Mouse (Mus musculus) ZHBTc4 (cell line): ENCODE data around the gene D630045J12Rik.

Experiments
- DNase-seq: peaks from one replicate; pipeline ENCODE4 v3.0.0-alpha.2; 2011; ENCODE audit warnings: low read depth, low spot score

D630045J12Rik gene

GRCm38 (mm10) chr6:38194046-38194445, 59.8 kb downstream of the D630045J12Rik start:
- no peak for DNase-seq

DNA sequence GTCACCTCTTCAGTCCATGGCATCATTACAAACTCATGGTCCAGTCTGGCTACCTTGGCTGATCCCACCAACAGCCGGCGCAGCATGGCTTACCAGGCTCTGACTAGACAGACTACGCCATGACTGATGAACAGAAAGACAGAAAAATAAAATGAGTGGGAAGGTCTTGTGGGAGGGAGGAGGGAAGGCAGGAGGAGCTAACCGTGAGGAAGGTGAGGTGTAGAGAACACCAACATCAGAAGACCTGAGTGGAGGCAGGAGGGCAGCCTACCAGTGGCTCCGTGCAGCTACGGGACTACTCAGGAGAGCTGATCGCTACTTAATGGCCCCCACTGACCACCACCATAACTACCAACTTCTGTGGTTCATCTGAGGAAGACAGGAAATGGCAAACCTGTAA, 60.9 kb downstream of the D630045J12Rik start:
- DNase-seq: no peak

- DNase-seq: no peak
These were observed 67.4 kb downstream of the D630045J12Rik start for GRCm38 (mm10) chr6:38186312-38186950.

- DNase-seq: no peak
These were observed 69.0 kb downstream of the D630045J12Rik start for GRCm38 (mm10) chr6:38184791-38185190.

- no peak for DNase-seq
These were observed 72.0 kb downstream of the D630045J12Rik start for GRCm38 (mm10) chr6:38181756-38182318.

DNA sequence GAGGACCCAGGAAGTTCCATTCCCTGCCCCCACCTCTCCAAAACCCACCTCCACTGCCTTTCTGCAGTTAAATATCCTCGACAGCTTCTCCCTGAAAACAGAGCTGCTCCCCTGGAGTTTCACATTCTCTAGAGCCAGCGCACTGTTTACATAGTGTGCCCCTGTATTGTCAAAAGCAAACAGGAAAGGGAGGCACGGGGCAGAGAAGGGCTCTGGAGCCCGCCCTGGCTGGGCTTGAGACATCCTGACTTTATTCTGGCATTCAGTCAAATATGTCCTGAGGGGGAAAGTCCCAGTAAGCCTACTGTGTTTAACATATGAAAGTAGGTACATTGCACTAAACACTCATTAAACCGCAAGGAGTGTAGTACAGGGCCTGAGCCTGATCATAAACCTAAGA, 73.1 kb downstream of the D630045J12Rik start:
- DNase-seq: peak; percentile 29

- no peak for DNase-seq
These were observed 88.4 kb downstream of the D630045J12Rik start for GRCm38 (mm10) chr6:38165385-38165784.

GRCm38 (mm10) chr6:38164705-38165104, 89.1 kb downstream of the D630045J12Rik start:
- no peak for DNase-seq

- DNase-seq: no peak
These were observed 90.8 kb downstream of the D630045J12Rik start for GRCm38 (mm10) chr6:38162825-38163504.

DNA sequence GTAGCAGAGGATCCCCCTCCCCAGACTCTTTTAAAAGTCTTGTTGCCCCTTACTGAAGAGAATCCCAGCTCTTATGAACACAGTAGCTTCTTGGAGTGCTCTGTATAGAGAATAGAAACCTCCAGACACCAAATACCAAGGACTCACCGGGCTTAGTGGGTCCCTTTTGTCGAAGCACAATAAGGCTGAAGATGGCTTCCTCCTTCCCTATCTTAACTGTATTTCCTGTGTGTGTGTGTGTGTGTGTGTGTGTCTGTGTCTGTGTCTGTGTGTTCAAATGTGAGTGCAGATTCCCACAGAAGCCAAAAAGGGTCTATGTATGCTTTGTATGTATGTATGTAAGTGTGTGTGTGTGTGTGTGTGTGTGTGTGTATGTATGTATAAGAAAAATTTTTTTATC, 93.3 kb downstream of the D630045J12Rik start:
- DNase-seq: no peak

- peak; percentile 84 for DNase-seq
These were observed 93.7 kb downstream of the D630045J12Rik start for GRCm38 (mm10) chr6:38160102-38160501.

- DNase-seq: no peak
These were observed 94.2 kb downstream of the D630045J12Rik start for GRCm38 (mm10) chr6:38159576-38159975.

DNA sequence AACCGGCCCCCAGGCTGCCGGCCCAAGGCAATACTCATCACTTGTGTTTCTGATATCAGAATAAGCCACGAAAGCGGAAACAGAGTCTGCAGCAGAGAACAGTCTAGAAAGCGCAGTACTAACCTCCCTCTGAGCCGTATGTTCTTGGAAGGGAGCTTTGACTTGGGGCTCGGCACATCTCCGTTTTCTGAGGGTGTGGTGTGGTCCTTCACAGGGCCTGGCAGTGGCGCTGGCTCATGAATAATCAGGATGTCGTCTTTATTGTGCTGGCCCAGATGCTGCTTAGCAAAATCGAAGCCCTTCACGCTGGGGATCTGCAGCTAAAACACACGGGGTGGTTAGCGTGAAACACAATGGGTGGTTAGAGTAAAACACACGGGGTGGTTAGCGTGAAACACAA, 95.9 kb downstream of the D630045J12Rik start:
- DNase-seq: peak; percentile 57

DNA sequence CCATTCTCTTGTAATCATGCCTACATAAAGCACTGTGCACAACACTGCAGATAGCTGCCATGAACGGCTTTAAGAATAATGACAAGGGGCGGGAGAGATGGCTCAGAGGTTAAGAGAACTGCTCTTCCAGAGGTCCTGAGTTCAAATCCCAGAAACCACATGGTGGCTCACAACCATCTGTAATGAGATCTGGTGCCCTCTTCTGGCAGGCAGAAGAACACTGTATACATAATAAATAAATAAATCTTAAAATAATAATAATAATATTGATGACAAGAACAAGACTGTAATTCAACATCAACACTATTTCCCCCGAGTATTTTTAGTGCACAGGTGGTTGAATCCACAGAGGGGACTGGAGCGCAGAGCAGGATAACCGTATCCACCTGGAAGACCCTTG, 97.6 kb downstream of the D630045J12Rik start:
- no peak for DNase-seq

- DNase-seq: no peak
These were observed 101.5 kb downstream of the D630045J12Rik start for GRCm38 (mm10) chr6:38152305-38152704.

DNA sequence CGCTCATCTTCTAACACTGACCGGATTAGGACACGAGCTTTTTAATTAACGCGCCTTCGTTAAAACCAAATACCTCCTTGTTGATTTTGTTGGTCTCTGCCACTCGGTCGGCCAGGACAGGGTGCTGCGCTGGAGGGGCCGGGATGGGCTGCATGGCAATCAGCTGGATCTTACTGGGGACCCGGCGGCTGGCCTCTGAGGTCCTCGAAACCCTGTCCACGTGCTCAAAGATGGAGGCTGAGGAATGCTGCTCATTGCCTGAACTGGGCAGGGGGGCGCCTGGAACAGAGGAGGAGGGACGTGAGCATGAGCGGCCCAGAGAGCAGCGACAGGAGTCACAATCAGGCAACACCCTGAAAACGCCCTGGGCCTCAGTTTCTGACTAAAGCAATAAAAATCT, 104.3 kb downstream of the D630045J12Rik start:
- DNase-seq: no peak

GRCm38 (mm10) chr6:38148626-38149025, 105.2 kb downstream of the D630045J12Rik start:
- DNase-seq: no peak

DNA sequence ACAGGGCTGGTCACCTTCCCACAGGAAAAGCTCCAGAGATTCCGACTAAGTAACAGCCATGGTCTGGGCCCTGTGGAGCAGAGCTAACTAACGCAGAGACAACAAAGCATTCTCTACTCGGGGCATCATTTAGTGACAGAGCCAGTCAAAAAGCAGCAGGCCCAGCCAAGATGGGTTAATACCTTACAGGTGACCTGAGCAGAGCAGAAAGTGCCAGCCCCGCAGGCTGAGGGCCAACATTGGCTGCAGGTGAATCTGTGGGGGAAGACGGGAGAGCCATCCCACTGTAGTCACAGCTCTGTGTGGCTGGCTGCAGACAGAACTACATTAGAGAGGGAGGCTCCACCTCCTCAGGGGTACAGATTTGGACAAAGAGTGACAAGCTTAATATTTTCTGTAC, 106.5 kb downstream of the D630045J12Rik start:
- no peak for DNase-seq

DNA sequence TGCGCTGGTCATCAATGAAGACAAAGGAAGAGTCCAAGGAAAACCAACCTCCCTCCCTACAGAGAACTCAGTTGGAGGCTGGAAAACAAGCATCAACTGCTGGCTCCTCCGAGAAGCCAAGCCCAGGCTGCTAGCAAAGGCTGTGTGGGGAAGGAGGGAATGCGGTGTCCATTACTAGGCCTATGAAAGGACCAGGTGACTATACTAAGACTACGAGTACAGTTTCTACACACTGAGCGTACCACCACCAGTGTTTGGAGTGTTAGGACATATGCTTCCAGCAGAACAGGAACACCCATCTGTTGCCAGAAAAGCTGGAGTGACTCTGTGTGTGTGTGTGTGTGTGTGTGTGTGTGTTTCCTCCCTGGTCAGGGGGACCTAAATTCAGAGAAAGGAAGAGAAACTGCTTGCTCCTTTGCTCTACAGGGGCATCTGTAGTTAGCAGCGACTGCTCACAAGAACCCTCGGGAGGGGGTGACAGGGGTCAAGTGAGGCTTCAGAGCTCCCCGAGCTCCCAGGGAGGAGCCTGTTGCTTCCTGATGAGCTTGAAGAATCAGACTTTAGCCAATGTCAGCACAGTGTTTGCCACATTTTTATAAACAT, 108.2 kb downstream of the D630045J12Rik start:
- no peak for DNase-seq

DNA sequence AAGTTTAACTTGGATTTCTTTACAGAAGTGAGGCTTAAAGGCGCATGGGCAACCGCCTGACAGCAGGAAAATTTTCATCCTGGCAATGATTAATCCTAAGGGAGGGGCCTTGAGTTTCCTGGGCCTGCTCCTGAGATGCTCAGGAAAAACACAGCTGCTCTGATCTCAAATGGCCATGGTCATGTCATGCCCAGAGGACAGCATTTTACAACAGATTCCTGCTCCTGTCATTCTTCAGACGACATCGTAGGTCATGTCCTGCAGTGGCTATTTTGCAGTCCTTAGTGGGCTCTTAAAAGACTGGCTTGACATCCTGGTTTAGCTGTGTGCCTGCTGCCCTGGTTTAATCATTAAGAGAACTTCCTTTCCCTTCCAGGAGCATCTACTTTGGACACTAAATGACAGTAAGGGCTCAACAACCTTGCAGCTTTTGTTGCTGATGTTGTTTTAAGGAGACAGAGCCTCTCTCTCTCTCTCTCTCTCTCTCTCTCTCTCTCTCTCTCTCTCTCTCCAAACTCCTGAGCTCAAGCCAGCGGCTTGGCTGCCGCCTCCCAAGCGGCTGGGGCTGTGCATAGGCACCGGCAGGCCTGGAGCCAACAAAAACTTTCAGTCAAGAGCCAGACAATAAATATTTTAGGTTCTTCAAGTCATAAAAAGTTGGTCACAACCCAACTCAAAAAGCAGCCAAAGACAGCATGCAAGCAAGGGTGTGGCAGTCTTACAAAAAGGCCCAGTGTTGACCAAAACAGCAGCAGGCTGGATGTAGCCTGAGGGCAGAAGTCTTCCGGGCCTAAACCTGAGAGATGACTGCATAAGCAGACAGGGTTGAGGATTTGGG, 109.4 kb downstream of the D630045J12Rik start:
- DNase-seq: peak; percentile 54

DNA sequence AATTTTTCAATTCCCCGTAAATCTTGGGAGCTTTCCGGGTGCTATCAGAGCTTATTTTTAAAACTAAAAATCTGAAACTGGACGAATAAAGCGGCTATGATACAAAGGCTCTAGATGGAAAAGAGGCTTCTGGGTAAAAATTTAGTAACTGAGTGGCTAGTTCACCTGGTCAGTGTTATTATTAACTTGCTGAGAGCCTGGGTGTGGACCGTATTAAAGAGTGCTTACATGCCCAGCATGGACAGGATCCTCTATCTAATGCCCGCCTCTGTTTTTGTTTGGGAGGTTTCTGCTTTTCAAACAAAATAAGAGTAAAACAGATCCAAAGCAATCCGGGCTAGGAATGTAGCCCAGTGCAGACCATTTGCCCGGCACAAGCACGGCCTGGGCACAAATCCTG, 113.4 kb downstream of the D630045J12Rik start:
- no peak for DNase-seq

- DNase-seq: no peak
These were observed 114.7 kb downstream of the D630045J12Rik start for GRCm38 (mm10) chr6:38139086-38139485.
